Mouse (Mus musculus): ENCODE results near the gene Rpl27a. TPM values are rescaled to one million over a fixed set of nuclear protein-coding genes. Genes with fewer than 3 reads are reported as not detected.

The Rpl27a gene
- polyA plus RNA-seq, 1 experiment from 2014 or later = 134 TPM

GRCm38 (mm10) chr7:109528356-109528755, 9.4 kb downstream of the Rpl27a start:
- peaks cover under 1% of the 10 kb centered on the region for H3K36me3 ChIP-seq (replicated peaks; ENCODE audit: control insufficient read depth, insufficient read depth, low read depth, low read length)
- no peaks in the 10 kb centered on the region for H3K4me1 ChIP-seq (ENCODE audit: control insufficient read depth, insufficient read depth, low read length)

GRCm38 (mm10) chr7:109529741-109530140, 10.8 kb downstream of the Rpl27a start:
- no peaks in the 10 kb centered on the region for H3K27me3 ChIP-seq (ENCODE audit: control insufficient read depth, insufficient read depth, low read length)
- no peak overlapping the region for H3K4me3 ChIP-seq (ENCODE audit: low read depth, low read length)
- no peaks in the 10 kb centered on the region; the same call in none of the 2 replicates for H3K36me3 ChIP-seq (replicated peaks; ENCODE audit: control insufficient read depth, insufficient read depth, low read depth, low read length)
- no peak overlapping the region for H3K9ac ChIP-seq (replicated peaks; ENCODE audit: low read length)
- H3K4me2 ChIP-seq (ENCODE audit: low read depth, low read length) = no peak overlapping the region
- no peaks in the 10 kb centered on the region for H3K4me1 ChIP-seq (ENCODE audit: control insufficient read depth, insufficient read depth, low read length)
- no peaks in the 10 kb centered on the region for H3K9me3 ChIP-seq (replicated peaks; ENCODE audit: control insufficient read depth, low read length)
- ATAC-seq (replicated peaks; ENCODE audit: insufficient number of reproducible peaks, low FRiP score, low TSS enrichment, low read depth) = no peak
- WGBS = 74% methylated on average over 2 of the region's 2 CpGs
- DNase-seq (ENCODE audit: low spot score) = no peak
- no peak overlapping the region for H3K27ac ChIP-seq (replicated peaks; ENCODE audit: low read depth, low read length)

More at GRCm38 (mm10) chr7:109528356-109528755, 9.4 kb downstream of the Rpl27a start:
- 13% methylated on average over 3 of the region's 3 CpGs for WGBS
- DNase-seq (ENCODE audit: low spot score) = peak; percentile 68
- H3K9ac ChIP-seq (replicated peaks; ENCODE audit: low read length) = no peak overlapping the region
- no peak overlapping the region for H3K4me2 ChIP-seq (ENCODE audit: low read depth, low read length)
- H3K4me3 ChIP-seq (ENCODE audit: low read depth, low read length) = no peak overlapping the region
- ATAC-seq (replicated peaks; ENCODE audit: insufficient number of reproducible peaks, low FRiP score, low TSS enrichment, low read depth) = peak; percentile 62; the same call in 1 of the 2 replicates
- no peak overlapping the region for H3K27ac ChIP-seq (replicated peaks; ENCODE audit: low read depth, low read length)
- no peaks in the 10 kb centered on the region for H3K9me3 ChIP-seq (replicated peaks; ENCODE audit: control insufficient read depth, low read length)
- no peaks in the 10 kb centered on the region for H3K27me3 ChIP-seq (ENCODE audit: control insufficient read depth, insufficient read depth, low read length)

GRCm38 (mm10) chr7:109531501-109531900, 12.6 kb downstream of the Rpl27a start:
- Histone ChIP-seq H3K4me1 (ENCODE audit: control insufficient read depth, insufficient read depth, low read length) (no peaks in the 10 kb centered on the region), H3K4me3 (ENCODE audit: low read depth, low read length) (no peak overlapping the region), H3K9me3 (replicated peaks; ENCODE audit: control insufficient read depth, low read length) (no peaks in the 10 kb centered on the region), H3K4me2 (ENCODE audit: low read depth, low read length) (no peak overlapping the region), H3K27me3 (ENCODE audit: control insufficient read depth, insufficient read depth, low read length) (no peaks in the 10 kb centered on the region), H3K36me3 (replicated peaks; ENCODE audit: control insufficient read depth, insufficient read depth, low read depth, low read length) (no peaks in the 10 kb centered on the region; the same call in none of the 2 replicates), H3K27ac (replicated peaks; ENCODE audit: low read depth, low read length) (no peak overlapping the region), H3K9ac (replicated peaks; ENCODE audit: low read length) (no peak overlapping the region)
- 82% methylated on average over 5 of the region's 5 CpGs for WGBS
- ATAC-seq (replicated peaks; ENCODE audit: insufficient number of reproducible peaks, low FRiP score, low TSS enrichment, low read depth) (no peak), DNase-seq (ENCODE audit: low spot score) (no peak)

- H3K9me3 ChIP-seq (replicated peaks; ENCODE audit: control insufficient read depth, low read length) = no peaks in the 10 kb centered on the region
- no peak overlapping the region for H3K27ac ChIP-seq (replicated peaks; ENCODE audit: low read depth, low read length)
- no peak overlapping the region for H3K4me2 ChIP-seq (ENCODE audit: low read depth, low read length)
- DNase-seq (ENCODE audit: low spot score) = no peak
- H3K27me3 ChIP-seq (ENCODE audit: control insufficient read depth, insufficient read depth, low read length) = no peaks in the 10 kb centered on the region
- no peaks in the 10 kb centered on the region; the same call in none of the 2 replicates for H3K36me3 ChIP-seq (replicated peaks; ENCODE audit: control insufficient read depth, insufficient read depth, low read depth, low read length)
- WGBS = 79% methylated on average over 3 of the region's 3 CpGs
- no peak overlapping the region for H3K4me3 ChIP-seq (ENCODE audit: low read depth, low read length)
- H3K4me1 ChIP-seq (ENCODE audit: control insufficient read depth, insufficient read depth, low read length) = no peaks in the 10 kb centered on the region
- ATAC-seq (replicated peaks; ENCODE audit: insufficient number of reproducible peaks, low FRiP score, low TSS enrichment, low read depth) = no peak
- no peak overlapping the region for H3K9ac ChIP-seq (replicated peaks; ENCODE audit: low read length)
Measured at GRCm38 (mm10) chr7:109532691-109533090, 13.7 kb downstream of the Rpl27a start.

- H3K36me3 ChIP-seq (replicated peaks; ENCODE audit: control insufficient read depth, insufficient read depth, low read depth, low read length) = no peaks in the 10 kb centered on the region; the same call in none of the 2 replicates
- no peak for DNase-seq (ENCODE audit: low spot score)
- no peaks in the 10 kb centered on the region for H3K4me1 ChIP-seq (ENCODE audit: control insufficient read depth, insufficient read depth, low read length)
- H3K27me3 ChIP-seq (ENCODE audit: control insufficient read depth, insufficient read depth, low read length) = no peaks in the 10 kb centered on the region
- H3K27ac ChIP-seq (replicated peaks; ENCODE audit: low read depth, low read length) = no peak overlapping the region
- no peaks in the 10 kb centered on the region for H3K9me3 ChIP-seq (replicated peaks; ENCODE audit: control insufficient read depth, low read length)
- no peak for ATAC-seq (replicated peaks; ENCODE audit: insufficient number of reproducible peaks, low FRiP score, low TSS enrichment, low read depth)
- H3K4me3 ChIP-seq (ENCODE audit: low read depth, low read length) = no peak overlapping the region
- WGBS = 81% methylated on average over 4 of the region's 4 CpGs
- no peak overlapping the region for H3K4me2 ChIP-seq (ENCODE audit: low read depth, low read length)
- H3K9ac ChIP-seq (replicated peaks; ENCODE audit: low read length) = no peak overlapping the region
Measured at GRCm38 (mm10) chr7:109533129-109533528, 14.2 kb downstream of the Rpl27a start.

GRCm38 (mm10) chr7:109533888-109534287, 14.9 kb downstream of the Rpl27a start:
- H3K36me3 ChIP-seq (replicated peaks; ENCODE audit: control insufficient read depth, insufficient read depth, low read depth, low read length) = no peaks in the 10 kb centered on the region; the same call in 1 of the 2 replicates
- H3K9ac ChIP-seq (replicated peaks; ENCODE audit: low read length) = no peak overlapping the region
- no peaks in the 10 kb centered on the region for H3K4me1 ChIP-seq (ENCODE audit: control insufficient read depth, insufficient read depth, low read length)
- no peak overlapping the region for H3K4me3 ChIP-seq (ENCODE audit: low read depth, low read length)
- no peak overlapping the region for H3K27ac ChIP-seq (replicated peaks; ENCODE audit: low read depth, low read length)
- 87% methylated on average over 4 of the region's 4 CpGs for WGBS
- DNase-seq (ENCODE audit: low spot score) = no peak
- H3K9me3 ChIP-seq (replicated peaks; ENCODE audit: control insufficient read depth, low read length) = no peaks in the 10 kb centered on the region
- H3K27me3 ChIP-seq (ENCODE audit: control insufficient read depth, insufficient read depth, low read length) = no peaks in the 10 kb centered on the region
- ATAC-seq (replicated peaks; ENCODE audit: insufficient number of reproducible peaks, low FRiP score, low TSS enrichment, low read depth) = no peak
- no peak overlapping the region for H3K4me2 ChIP-seq (ENCODE audit: low read depth, low read length)

- Histone ChIP-seq H3K4me1 (ENCODE audit: control insufficient read depth, insufficient read depth, low read length) (no peaks in the 10 kb centered on the region), H3K9ac (replicated peaks; ENCODE audit: low read length) (no peak overlapping the region), H3K27me3 (ENCODE audit: control insufficient read depth, insufficient read depth, low read length) (no peaks in the 10 kb centered on the region), H3K36me3 (replicated peaks; ENCODE audit: control insufficient read depth, insufficient read depth, low read depth, low read length) (no peaks in the 10 kb centered on the region; the same call in 1 of the 2 replicates), H3K4me3 (ENCODE audit: low read depth, low read length) (no peak overlapping the region), H3K27ac (replicated peaks; ENCODE audit: low read depth, low read length) (no peak overlapping the region), H3K4me2 (ENCODE audit: low read depth, low read length) (no peak overlapping the region), H3K9me3 (replicated peaks; ENCODE audit: control insufficient read depth, low read length) (no peaks in the 10 kb centered on the region)
- ATAC-seq (replicated peaks; ENCODE audit: insufficient number of reproducible peaks, low FRiP score, low TSS enrichment, low read depth) (no peak), DNase-seq (ENCODE audit: low spot score) (no peak)
- WGBS = 87% methylated on average over 3 of the region's 3 CpGs
Measured at GRCm38 (mm10) chr7:109534921-109535320, 16.0 kb downstream of the Rpl27a start.

GRCm38 (mm10) chr7:109536451-109536946, 17.6 kb downstream of the Rpl27a start:
- DNase-seq (ENCODE audit: low spot score) (no peak), ATAC-seq (replicated peaks; ENCODE audit: insufficient number of reproducible peaks, low FRiP score, low TSS enrichment, low read depth) (no peak)
- H3K9me3 ChIP-seq (replicated peaks; ENCODE audit: control insufficient read depth, low read length) = no peaks in the 10 kb centered on the region
- H3K27ac ChIP-seq (replicated peaks; ENCODE audit: low read depth, low read length) = no peak overlapping the region
- no peaks in the 10 kb centered on the region for H3K4me1 ChIP-seq (ENCODE audit: control insufficient read depth, insufficient read depth, low read length)
- no peak overlapping the region for H3K4me3 ChIP-seq (ENCODE audit: low read depth, low read length)
- H3K9ac ChIP-seq (replicated peaks; ENCODE audit: low read length) = no peak overlapping the region
- no peaks in the 10 kb centered on the region for H3K27me3 ChIP-seq (ENCODE audit: control insufficient read depth, insufficient read depth, low read length)
- H3K36me3 ChIP-seq (replicated peaks; ENCODE audit: control insufficient read depth, insufficient read depth, low read depth, low read length) = no peaks in the 10 kb centered on the region; the same call in 1 of the 2 replicates
- H3K4me2 ChIP-seq (ENCODE audit: low read depth, low read length) = no peak overlapping the region
- 57% methylated on average over 4 of the region's 4 CpGs for WGBS

Measured in embryonic facial prominence, embryonic 11.5 days (tissue).